Mouse (Mus musculus) spleen, embryonic (tissue): Measurements from ENCODE around the gene Gm20388.

Source experiments
- CTCF ChIA-PET: fragments of 350-600 bp; sonication (Branson Sonifier 250); formaldehyde crosslinking; loops from one replicate; lab custom pipeline; 2022; lab: Charles Lee

Gm20388 gene

DNA sequence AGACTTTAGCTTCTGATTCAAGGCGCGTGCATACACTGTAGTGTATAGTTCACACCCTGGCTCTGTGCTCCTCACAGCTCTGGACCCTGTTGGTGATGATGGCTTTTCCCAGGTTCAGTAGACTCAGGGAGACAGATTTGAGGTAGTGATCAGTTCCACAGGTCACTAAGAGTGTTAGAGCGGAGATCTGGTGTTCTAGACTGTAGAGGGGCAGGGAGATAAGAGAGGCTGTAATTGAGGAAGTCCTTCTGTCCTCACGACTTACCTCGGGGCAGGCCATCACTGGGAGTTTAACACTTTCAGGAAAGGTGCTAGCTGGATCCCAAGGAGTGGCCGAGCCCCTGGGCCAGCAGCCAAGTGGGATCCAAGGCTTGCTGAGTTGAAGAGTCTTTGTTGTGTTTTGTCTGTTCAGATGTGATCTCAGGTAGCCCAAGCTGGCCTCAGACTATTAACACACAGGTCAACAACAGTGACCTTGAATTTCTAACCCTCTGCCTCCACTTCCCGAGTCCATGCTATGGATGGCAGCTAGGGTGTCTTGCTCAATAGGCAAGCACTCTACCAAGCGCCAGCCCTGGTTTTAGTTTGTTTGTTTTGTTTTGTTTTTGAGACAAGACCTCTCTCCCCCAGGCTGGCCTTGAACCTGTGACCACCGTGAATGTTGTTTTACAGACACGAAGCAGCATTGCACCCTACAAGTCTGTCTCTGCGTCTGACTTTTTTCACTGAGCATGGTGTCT, 564.0 kb downstream of the Gm20388 start:
- CTCF ChIA-PET = no interaction called here

DNA sequence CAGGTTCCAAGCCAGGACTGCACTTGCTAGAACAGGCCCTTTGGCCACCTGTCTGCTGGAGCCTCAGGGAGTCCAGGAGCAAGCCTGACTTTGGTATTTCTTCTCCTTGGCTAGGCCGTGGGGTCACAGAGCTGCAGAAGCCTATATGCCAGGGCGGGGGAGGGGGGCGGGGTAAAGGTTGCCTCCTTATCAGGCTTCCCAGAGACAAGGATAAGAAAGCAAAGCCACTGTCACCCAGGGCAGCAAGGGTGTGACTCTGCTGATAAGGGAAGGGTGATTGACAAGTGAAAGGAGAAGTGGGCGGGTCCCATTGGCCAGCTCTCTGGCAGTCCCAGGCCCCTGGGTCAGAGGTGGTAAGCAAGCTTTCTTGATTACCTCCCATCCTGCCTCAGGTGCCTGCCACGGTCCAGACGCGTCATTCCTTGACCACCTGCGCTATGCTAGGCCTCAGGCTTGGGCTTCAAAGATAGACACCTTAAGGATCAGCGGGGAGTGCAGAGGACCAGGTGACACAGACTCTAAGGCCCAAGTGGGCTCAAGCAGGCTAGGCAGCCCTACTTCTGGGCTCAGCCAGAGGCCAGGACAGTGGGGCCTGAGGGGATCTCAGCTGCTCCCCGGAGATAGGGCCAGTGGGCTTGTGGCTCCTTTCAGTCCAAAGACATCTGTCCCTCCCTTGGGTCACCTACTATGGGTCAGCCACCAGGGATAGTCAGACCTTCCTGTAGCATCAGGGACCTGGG, 565.0 kb downstream of the Gm20388 start:
- CTCF ChIA-PET = no interaction called here

DNA sequence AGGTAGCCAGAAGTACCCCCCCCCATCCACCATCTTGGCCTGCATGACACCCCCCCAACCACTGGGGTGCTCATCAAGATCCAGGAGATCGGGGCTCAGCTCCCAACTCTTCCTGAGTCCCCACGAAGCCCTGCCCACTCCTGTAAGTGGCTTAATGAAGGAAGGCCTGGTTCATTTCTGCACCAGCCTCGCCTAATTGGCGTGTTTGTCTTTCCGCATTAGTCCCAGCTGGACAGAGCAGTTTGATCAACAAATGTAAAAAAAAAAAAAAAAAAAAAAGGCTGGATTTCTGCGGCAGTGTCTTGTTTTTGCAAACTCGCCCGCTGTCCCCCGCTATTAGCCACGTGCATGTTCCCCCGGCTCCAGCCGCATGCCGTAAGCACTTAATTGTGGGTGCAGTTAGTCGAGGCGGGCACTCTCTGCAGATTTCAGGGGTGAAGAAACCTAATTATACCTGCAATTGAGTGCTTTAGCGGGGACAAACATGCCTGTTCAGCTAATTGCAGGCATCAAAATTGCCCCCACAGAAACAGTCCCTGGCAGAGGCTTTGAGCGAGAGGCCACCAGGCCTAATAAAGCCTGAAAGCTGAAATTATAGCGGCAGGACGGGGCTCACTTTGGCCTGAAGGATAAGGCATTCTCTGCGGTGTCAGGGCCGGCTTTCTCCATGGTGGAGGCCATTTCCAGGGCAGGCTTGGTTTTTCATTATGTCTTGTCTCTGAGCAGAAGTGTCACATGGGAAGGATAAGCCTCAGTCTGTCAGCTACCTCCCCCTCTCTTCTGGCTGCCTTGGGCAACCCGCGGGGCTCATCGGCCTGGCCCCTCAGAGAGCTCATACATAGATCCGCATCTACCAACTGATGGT, 566.3 kb downstream of the Gm20388 start:
- CTCF ChIA-PET = interaction anchor here (0.6 to 0.7 kb wide), 2 partner anchors 14 to 16 kb away, joined by 3 read pairs; no protein-coding TSS in a partner anchor

DNA sequence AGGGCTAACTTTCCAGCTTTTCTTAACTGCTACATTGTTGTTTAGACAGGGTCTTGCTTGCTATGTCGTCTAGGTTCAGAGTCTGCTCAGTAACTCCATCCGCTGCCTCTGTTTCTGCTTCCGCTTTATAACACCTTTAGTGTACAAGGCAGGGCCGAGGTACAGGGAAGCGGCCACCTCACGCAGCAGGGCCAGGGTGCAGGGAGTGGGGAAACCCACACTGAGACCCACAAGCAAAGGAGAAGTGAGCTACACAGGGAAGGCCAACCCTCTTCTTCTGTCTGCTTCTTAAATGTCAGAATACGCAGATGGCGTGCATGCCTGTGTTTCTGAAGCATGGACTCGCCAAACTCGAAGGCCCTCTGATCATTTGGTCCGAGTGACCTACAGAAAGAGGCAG, 568.1 kb downstream of the Gm20388 start:
- CTCF ChIA-PET = no interaction called here

DNA sequence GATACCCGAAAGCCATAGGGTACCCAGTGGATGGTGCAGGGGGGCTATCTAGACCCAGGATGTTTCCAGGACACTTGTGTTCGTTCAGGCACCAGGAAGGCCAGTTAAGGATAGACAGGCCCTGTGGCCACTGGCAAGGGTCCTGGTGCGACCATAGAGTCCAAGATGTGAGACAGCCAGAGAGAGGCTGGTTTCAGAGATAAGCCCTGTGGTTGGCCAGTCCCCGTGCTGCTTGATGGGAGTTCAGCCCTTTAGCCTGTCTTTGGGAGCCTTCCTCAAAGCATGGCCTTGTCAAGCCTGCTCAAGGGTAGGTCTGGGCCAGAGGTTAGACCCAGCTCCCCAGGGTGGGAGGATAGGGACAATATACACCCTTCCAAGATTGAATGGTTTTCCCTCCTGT, 569.0 kb downstream of the Gm20388 start:
- CTCF ChIA-PET = no interaction called here

DNA sequence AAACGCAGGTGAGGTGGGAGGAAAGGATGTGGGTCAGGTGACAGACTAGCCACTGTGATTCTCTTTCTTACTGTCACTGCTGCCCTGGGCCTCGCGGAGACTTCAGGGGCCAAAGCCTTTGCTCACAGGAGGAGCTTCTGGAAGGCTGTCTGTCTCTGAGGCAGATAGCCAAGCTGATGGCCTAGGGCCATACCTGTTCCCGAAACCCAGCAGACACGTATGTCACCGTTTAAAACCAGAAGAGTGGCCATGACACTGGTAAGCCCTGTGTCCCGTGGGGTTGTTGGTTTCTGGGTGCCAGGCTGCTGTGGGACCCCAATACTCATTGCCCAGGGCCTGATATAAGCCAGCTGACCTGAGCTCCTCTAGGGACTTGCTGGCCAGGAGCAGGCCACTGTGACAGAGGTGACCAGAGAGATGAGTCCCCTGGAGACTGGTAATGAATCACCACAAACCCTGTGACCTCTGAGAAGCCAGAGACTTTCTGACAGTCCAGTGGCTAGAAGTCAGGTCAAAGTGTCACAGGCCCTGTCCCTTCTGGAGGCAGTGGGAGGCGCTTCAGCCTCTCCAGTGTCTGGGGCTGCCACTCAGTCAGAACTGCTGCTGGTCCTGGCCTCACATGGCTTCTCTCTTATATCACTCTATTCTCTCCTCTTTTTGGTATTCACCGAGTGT, 571.5 kb downstream of the Gm20388 start:
- CTCF ChIA-PET = no interaction called here

DNA sequence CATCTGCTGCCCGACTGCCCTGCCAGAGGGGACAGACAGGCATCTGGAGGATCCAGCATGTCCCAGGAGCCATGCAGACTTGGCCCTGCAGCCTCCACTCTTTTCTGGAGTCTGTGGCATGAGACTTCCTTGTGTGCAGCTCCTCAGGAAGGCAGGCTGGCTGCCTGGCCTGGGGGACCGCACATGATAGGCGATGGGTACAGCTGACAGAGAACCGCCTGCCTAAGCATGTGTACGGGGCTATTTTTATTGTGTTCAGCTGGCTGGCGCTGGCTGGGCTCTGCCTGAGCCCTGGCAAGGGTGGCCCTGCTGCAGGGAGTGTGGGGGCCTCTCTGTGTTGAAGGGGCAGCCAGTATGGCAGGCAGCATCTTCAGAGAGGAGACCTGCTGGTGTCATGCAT, 573.8 kb downstream of the Gm20388 start:
- CTCF ChIA-PET = no interaction called here

DNA sequence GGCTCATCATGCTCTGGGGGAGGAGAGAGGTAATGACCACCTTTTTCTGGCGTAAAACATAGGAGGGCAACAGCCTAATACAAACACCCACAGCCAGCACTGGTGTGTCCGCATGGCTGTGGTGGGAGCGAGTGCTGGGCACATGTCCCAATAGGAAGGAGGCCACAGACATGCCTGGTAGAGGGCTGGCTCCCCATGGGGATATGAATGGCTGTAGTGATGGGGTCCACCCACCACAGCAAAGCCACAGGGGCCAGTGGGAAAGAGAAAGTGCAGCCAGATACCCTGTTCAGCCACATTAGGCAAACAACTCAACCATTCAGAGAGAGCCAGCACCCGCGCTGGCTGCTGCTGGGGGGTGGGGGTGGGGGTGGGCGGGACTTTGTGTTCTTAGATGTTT, 574.5 kb downstream of the Gm20388 start:
- CTCF ChIA-PET = interaction anchor here (0.7 kb wide), 1 partner anchor 88 kb away, joined by 3 read pairs; no protein-coding TSS in a partner anchor

DNA sequence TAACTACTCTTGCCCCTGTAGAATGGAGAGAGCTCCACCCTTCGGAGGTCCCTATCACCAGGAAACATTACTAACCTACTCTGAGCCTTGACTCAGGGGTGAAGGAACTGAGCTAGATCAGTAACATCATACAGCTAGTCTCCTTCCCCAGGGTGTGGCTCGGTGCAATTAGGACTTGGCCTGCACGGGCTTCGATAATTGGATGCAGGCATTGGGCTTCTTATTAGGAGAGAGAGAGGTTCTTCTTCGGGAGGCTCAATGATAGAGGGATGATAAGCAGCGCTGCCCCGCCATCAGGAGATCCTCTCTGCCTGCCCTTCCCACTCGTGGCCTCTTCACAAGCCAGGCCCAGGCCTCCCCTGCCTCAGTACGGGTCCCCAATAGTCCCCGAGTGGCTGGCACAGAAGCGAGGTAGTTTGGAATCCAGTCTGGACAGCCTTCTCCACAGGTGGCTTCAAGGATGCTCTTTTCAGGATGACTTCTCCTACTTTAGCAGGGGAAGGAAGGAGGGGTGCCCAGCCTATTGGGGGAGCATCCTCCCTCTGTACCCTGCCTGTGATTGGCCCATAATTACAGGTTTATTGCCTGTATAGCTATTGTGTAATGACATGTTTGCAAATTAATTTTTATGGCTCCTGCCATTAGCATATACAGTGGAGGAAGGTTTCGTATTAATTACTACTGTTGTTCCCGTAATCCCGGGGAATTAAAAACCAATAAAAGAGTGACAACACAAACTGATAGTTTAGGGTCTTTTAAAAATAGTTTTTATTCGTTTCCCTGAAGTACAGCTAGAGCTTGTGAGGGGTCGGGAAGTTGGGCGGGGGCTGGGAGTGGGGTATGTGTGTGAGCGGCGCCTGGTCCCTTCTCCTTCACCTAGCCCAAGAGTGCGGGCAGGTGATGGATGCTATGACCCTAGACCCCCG, 575.2 kb downstream of the Gm20388 start:
- CTCF ChIA-PET = interaction anchor here (0.5 to 0.7 kb wide), 3 partner anchors 54 to 87 kb away, joined by 3 to 4 read pairs (median 3); no protein-coding TSS in a partner anchor

DNA sequence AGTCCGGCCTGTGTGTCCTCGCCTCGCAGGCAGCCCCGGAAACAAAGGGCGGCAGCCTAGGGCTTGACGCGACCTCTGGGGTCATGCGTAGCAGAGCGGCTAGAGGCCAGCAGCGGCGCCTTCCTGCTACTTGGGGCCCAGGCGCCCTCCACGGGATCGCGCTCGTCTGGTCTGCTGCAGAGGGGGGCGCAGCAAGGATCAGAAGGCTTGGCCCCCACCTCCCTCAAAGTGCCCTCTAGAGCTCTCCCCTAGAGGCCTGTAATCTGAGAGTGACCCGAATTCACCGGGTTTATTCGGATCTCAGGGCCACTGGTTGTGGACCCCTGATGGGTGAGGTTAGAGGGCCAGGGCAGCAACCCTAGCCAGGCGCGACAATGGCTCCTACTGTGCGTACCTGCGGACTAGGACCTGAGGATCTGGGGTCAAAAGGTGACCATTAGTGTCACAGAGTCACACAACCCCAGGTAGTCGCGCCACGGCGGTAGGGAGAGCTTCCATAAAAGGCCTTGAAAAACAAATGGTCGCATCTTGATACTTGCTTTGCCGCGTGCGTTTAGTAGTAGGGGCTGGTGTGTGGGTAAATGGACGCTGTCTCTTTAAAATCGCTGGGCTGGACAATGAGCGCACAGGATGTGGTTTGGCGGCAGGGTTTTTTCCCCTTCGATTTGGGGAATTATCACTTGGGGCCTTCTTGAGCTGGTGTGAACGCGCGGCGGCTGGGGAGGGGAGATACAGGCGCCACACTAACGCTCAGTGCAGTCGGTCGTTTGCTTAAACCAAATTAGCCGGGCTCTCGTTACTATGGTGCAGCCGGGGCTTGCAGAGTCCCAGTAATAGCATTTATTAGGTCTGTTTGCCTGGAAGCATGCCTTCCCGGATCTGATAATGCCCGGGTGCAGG, 576.1 kb downstream of the Gm20388 start:
- CTCF ChIA-PET = interaction anchor here (0.5 to 0.7 kb wide), 2 partner anchors 53 to 74 kb away, joined by 3 to 4 read pairs; no protein-coding TSS in a partner anchor

DNA sequence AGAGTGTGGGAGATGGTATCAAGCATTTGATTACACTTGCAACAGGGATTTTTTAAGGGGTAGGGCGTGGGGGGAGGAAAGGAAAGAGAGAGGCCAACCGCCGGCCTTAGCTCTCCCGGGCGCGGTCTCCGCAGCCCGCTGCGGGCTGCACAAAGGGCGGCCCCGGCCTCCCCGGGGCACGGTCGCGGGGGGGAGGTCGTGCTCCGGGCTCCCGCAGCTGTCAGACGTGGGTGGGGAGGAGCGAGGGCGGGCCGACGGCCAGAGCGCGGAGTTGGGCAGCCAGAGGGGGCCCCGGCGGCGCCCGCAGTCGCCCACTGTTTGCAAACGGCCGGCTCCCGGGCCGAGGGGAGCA, 576.7 kb downstream of the Gm20388 start:
- CTCF ChIA-PET = no interaction called here

DNA sequence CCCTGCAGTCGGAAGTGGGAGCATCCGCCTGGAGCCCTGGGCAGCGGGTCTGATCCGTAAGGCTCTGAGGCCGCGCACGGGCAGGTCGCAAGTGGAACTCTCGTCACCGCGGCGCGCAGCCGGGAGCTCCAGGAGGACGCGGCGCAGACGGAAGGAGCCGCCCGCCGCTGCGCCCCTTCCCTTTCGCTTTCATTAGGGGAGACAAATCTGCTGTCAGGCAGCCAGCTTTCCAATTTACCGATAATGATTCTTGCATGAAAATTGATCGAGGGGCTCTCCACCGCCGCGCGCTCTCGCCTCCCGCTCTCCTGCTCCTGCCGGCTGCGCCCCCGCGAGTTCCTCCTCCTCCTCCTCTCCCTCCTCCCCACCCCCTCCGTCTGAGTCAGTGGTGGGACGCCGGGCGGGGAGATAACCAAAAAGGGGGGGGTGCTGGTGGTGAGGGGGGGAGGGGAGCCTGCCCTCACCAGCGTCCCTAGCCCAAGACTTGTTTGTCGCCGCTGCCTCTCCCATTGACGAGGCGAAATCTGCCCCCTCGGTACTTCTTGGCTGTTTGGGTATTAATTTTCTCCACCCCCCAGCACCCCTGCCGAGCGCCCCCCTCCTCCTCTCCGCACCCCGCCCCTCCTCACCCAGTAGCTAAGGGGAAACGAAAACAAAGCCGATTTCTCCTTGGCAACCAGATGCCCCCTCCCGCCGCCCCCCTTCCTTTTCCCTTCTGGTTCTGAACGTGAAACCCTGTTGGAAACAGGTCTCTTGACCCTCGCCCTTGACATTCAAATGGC, 577.3 kb downstream of the Gm20388 start:
- CTCF ChIA-PET = interaction anchor here (0.7 kb wide), 1 partner anchor 13 kb away, joined by 16 read pairs; no protein-coding TSS in a partner anchor

DNA sequence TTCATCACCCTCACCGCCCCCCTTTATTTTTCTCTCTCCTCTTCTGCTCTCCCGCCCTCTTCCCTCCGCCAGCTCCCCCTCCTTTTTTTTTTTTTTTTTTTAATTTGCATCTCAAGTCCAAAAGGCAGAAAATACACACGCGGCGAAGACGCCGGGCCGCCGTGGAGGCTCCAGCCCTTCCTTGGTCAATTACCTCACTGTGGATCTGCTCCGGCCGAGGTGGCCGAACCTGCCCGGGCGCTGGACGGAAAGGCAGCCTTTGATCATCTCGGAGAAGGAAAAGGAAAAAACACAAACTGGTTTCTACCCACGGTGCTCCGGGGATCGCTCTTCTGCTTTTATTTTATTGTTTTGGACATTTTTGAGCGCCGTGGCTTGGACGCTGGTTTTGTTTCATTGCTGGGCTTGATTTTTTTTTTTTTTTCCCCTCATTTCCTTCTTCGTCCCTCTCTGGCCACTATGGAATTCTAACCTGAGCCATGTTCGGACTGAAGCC, 578.0 kb downstream of the Gm20388 start:
- CTCF ChIA-PET = interaction anchor here (0.7 kb wide), 1 partner anchor 12 kb away, joined by 16 read pairs; no protein-coding TSS in a partner anchor

DNA sequence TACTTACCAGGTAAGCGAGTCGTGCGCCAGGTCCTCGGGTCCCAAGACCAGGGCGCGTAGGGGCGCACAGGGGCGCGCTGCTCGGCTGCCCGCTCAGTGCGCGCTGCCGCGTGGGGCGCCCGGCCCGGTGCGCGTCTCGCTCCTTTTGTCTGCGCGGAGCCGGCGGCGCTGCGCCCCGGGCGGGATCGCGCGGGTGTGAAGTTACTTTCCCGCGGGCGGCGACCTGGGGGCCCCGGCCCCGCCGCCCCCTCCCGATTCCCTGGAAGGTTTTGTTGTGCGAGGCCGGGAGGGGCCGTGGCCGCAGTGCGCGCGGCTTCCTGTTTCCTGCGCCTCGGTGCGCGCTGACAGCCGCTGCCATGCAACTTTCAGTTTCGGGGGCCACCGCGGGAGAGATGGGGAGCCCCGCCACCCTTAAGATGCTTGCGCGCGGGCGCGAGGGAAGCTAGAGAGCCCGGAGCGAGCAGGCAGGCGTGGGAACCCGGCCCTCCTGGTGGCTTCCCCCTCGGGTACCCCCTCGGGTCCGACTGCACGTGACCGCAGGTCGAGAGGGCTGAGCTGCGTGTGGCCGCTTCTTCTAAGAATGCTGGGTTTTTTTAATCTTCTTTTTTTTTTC, 578.6 kb downstream of the Gm20388 start:
- CTCF ChIA-PET = interaction anchor here (0.5 kb wide), 1 partner anchor 310 kb away, joined by 3 read pairs; no protein-coding TSS in a partner anchor

DNA sequence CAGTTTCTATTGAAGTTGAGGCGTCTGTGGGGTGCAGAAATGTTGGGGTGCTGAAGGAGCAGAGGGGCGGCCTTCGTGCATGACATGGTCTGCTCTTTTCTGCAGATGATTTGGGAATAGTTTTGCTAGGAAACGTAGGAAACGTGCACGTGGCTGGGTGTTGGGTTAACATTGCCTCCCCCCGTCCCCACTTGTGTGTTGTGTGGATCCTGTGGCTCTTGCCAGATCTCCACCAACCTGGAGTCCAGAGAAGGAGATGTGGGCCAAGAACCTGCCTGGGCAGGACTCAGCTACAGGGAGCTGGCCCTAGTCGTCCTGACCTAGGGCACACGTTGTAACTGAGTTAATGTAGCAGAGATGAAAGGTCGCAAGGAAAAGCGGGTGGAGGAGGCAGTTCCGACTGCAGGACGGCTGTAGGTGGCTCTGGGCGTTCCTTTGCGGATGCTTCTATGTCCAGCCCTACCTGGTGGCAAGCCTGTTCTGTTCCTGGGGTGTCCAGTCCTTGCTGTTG, 579.2 kb downstream of the Gm20388 start:
- CTCF ChIA-PET = interaction anchor here (1.0 kb wide), 1 partner anchor 67 kb away, joined by 4 read pairs; no protein-coding TSS in a partner anchor

DNA sequence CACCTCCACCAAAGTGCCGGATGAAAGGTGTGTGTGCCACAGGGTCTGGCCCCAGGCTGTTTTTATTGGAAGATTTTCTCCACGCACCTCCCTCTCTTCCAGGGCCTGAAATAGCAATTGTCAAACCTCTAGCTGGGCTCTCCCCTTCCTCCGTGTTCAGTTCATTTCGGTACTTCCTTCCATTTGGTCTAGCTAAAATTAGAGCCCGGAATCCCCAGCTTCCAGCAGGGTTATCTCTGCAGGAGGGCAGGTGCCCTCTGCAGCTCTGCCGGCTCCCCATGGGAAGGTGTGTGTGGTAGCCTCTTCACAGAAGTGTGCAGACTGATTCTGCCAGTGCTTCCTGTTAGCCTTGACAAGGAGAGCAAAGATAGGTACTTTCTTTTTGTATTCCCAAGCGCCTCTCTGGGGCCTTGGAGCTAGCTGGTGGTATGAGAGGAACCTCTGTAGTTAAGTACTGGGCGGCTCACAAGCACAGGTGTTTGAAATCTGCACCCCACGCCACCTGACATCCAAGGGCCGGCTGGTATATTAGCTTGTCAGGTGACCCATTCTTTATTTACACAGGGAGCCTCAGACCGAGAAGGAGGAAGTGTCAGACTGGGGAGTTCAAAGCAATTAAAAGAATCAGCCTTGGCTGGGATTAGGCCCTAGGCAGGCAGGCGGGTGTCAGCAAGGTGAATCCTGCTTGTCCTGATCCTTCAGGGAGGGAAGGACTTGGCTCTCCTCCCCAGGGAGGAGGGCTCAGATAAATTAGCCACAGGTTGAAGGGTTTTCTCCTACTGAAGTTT, 579.9 kb downstream of the Gm20388 start:
- CTCF ChIA-PET = interaction anchor here (0.7 to 1.0 kb wide), 2 partner anchors 14 to 66 kb away, joined by 3 to 4 read pairs; no protein-coding TSS in a partner anchor
